Mouse (Mus musculus) bone marrow, adult 2 months (tissue): ENCODE measurements around the gene Emc1. TPM values are rescaled to one million over a fixed set of nuclear protein-coding genes. Genes with fewer than 3 reads are reported as not detected.

Experiments used
- H3K27ac ChIP-seq: fragments of 200-500 bp; 2 replicates; pipeline ENCODE4 v1.5.1; 2012; ENCODE audit warnings: low read depth, mild to moderate bottlenecking, control low read depth, inconsistent platforms, low read length; ENCODE audit not compliant: control insufficient read depth, poor library complexity, insufficient read depth
- H3K4me1 ChIP-seq: fragments of 200-500 bp; 2 replicates; pipeline ENCODE4 v1.6.1; 2011; ENCODE audit warnings: low read length; ENCODE audit not compliant: control insufficient read depth, insufficient read depth
- H3K4me3 ChIP-seq: fragments of 200-500 bp; replicated peaks from 2 replicates; pipeline ENCODE3; 2011; ENCODE audit warnings: mild to moderate bottlenecking, low read depth, low read length, control low read depth; ENCODE audit not compliant: control insufficient read depth
- CTCF ChIP-seq: fragments of 200-500 bp; IDR thresholded peaks from 2 replicates; pipeline ENCODE4 v1.5.1; 2011; ENCODE audit warnings: low read length, control low read depth; ENCODE audit not compliant: control insufficient read depth, insufficient read depth
- POLR2A ChIP-seq: fragments of 200-500 bp; IDR thresholded peaks from 2 replicates; pipeline ENCODE4 v1.6.1; 2011; ENCODE audit warnings: low read depth, mild to moderate bottlenecking, control low read depth, low read length, borderline replicate concordance; ENCODE audit not compliant: control insufficient read depth
- WGBS: fragments of 180-500 bp; shearing (Covaris S2); methylation state at CpG from one replicate; pipeline ENCODE4 v1.1.7; 2018; 5-methylcytosine and 5-hydroxymethylcytosine counted together
- polyA plus RNA-seq: library from polyadenylated mRNA; stranded (reverse); fragments of >200 nt; gene quantifications from 2 replicates; pipeline ENCODE4 v1.2.4, GENCODE M21; 2011; ENCODE audit warnings: low replicate concordance; ENCODE audit not compliant: missing spikeins, insufficient read depth, insufficient read length

The Emc1 gene
- polyA plus RNA-seq, 1 experiment, result 18.7 TPM

GRCm38 (mm10) chr4:139341556-139342233 is 10.7 kb upstream of the Emc1 start:
- Histone ChIP-seq H3K4me3 (no peak overlapping the region), H3K27ac (peak overlapping the region; percentile 60), H3K4me1 (peaks cover 3% of the 10 kb centered on the region)
- 70% methylated on average over 7 of the region's 7 CpGs for WGBS
- no peak for TF ChIP-seq POLR2A
- no peak for TF ChIP-seq CTCF

DNA sequence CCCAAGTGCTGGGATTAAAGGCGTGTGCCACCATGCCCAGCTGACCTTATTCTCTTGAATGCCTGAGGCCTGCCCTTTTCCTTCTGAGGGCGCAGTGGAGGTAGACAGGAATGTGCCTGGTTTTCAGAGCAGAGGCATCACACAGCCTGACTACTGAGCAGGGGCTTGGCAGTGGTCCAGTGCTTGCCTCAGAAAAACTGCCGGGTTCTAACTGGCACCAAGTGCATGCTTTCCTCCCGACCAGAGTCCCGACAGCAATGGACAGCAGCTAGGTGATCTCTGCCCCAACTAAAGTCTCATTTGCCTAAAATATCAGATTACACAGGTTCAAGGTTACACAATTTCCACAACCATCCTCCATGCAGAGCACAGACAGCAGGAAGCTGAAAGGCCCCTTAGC is 8.7 kb upstream of the Emc1 start:
- TF ChIP-seq POLR2A (no peak), CTCF (no peak)
- H3K27ac ChIP-seq, result peak overlapping the region; percentile 61; the same call in 1 of the 2 replicates
- peaks cover 3% of the 10 kb centered on the region for H3K4me1 ChIP-seq
- 30% methylated on average over 5 of the region's 5 CpGs for WGBS
- no peak overlapping the region for H3K4me3 ChIP-seq

DNA sequence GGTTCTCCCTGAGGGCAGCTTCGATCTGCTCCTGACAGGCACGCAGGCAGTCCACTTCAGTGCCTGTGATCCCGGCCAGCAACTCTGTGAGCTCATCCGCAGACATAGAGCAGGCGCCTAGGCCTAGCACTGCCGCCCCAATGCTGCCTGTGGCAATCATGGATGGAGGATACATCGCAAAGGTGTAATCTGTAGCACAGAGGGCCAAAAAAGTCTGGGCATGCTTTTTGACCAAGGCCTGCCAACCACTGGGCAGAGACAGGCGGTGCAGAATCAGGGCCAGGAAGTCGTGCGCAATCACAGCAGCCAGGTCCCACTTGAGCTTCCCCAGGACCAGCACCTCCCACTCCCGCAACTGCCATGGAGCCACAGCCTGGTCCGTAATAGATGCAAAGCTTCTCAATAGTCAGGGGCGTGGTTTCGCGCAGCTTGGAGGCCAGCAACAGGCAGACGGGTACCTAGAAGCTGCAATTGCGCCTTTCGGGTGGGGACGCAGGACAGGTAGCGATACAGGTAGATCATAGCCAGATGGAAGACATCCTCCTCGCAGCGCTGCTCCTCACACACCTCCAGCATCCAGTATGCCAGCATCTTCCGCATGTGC is 6.9 kb upstream of the Emc1 start:
- H3K4me3 ChIP-seq, result no peak overlapping the region
- H3K27ac ChIP-seq, result no peak overlapping the region
- 86% methylated on average over 23 of the region's 23 CpGs for WGBS
- H3K4me1 ChIP-seq, result peaks cover 3% of the 10 kb centered on the region
- TF ChIP-seq CTCF (no peak), POLR2A (no peak)

DNA sequence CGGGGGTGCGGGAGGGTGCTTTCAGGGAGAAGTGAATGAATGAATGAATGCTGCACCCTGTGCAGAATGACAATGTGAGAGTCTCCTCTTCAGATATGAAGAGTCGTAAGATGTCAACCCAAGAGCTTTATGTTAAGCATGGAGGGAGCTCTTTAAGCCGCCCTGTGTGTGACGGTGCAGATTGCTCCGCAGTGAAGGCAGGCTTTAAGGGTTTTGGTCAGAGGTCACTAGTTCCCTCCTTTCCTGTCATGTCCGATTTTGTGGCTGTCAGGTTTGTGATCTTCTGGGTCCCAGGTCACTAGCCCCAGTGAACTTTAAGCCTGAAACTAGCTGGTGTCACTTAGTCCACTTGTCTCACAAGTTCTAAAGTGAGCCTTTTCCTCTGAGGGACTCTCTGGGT is 445 bp downstream of the Emc1 start:
- TF ChIP-seq POLR2A (no peak), CTCF (no peak)
- Histone ChIP-seq H3K4me3 (peak overlapping the region; percentile 95), H3K4me1 (peaks cover 5% of the 10 kb centered on the region), H3K27ac (peak overlapping the region; percentile 99)
- WGBS, result under 1% methylated on average over 7 of the region's 7 CpGs

DNA sequence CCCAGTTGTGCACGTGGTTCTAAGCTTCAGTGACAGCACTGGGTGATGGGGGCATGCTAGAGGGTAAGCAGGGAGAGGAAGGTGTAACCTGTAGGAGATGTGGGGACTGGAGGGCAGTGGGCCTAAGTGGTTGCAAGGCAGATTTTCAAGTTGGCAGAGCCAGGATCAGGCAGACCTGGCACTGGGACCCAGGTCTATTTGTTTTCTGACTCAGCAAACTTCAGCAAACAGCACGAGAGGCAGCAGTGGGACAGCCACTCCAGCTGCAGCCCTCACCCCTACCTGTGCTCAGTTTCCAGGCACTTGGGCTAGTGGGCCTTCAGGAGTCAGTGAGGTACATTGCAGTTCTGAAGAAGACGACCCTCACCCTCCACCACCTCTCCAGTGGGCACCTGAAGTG is 4.8 kb downstream of the Emc1 start:
- 79% methylated on average over 3 of the region's 3 CpGs for WGBS

DNA sequence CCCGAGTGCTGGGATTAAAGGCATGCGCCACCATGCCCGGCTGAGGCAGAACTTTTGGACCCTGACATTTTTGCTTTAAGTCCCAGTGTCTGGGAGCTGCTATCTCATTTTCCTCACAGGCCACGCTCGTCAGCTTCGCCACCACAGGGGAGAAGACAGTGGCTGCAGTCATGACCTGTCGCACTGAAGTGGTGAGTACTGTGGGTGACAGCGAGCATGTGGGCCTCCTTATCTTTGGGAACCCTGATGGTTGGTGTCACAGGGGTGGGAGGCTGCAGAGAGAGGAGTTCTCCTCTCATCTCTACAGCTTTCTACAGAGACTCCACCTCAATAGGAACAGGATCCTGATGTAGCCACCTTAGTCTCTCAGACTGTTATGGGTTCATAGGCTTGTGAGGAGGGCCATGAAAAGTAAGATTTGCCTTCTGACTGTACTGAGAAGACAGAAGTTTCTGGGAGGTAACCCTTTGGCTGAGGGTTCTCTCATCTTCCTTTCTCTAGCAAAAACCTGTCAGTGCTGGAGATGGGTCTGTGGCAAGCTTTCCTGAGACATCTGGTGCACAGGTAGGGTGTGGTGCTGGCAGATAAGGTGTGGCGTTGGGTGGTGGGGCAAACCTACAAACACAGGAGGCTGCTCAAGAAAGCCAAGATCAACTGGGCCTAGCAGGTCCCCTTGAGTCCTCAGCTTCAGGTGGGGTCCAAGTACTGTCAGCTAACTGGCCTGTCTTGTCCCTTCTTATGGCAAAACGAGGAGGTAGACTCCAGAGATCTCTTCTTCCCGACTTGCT is 8.6 kb downstream of the Emc1 start:
- TF ChIP-seq POLR2A, result no peak
- TF ChIP-seq CTCF, result no peak
- no peak overlapping the region for H3K27ac ChIP-seq
- no peaks in the 10 kb centered on the region for H3K4me1 ChIP-seq
- 79% methylated on average over 11 of the region's 11 CpGs for WGBS
- H3K4me3 ChIP-seq, result no peak overlapping the region

More for the DNA sequence above, 4.8 kb downstream of the Emc1 start:
- TF ChIP-seq CTCF, result no peak
- TF ChIP-seq POLR2A, result no peak
- Histone ChIP-seq H3K4me3 (no peak overlapping the region), H3K4me1 (peaks cover 3% of the 10 kb centered on the region), H3K27ac (no peak overlapping the region)

- no peak overlapping the region for H3K4me3 ChIP-seq
- no peaks in the 10 kb centered on the region for H3K4me1 ChIP-seq
- no peak overlapping the region for H3K27ac ChIP-seq
- TF ChIP-seq POLR2A, result no peak
- no peak for TF ChIP-seq CTCF
- WGBS, result 86% methylated on average over 3 of the region's 3 CpGs
Observed at GRCm38 (mm10) chr4:139367336-139367735, 14.9 kb downstream of the Emc1 start.

DNA sequence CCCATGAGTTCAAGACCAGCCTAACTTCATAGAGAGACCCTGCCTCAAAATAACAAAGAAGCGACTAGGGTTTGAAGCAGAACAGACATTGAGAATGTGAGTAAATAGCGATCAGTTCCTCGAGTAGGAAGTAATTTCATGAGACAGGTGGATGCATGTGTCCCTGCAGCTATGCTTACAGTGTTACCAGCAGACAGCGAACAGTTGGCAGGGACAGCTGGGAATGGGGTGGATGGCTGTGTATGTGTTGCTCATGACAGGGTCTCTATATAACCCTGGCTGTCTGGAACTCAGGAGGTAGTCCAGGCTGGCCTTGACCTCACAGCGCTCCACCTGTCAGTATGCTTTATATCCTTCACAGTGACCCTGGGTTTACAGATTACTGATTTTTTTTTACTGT is 15.7 kb downstream of the Emc1 start:
- WGBS, result 89% methylated on average over 5 of the region's 5 CpGs
- H3K27ac ChIP-seq, result no peak overlapping the region
- TF ChIP-seq POLR2A (no peak), CTCF (no peak)
- no peaks in the 10 kb centered on the region for H3K4me1 ChIP-seq
- H3K4me3 ChIP-seq, result no peak overlapping the region
